Mouse (Mus musculus): ENCODE measurements around the gene Rplp2.

The Rplp2 gene

GRCm38 (mm10) chr7:141481498-141482401 is 34.6 kb downstream of the Rplp2 start:
- DNase-seq (ENCODE audit: low spot score in 2 of 2): peak in 1 of 2 experiments; percentile 70

GRCm38 (mm10) chr7:141482531-141483024 is 35.4 kb downstream of the Rplp2 start:
- DNase-seq (ENCODE audit: low spot score in 2 of 2): no peak

- DNase-seq (ENCODE audit: low spot score in 2 of 2): no peak
These were observed 36.0 kb downstream of the Rplp2 start for GRCm38 (mm10) chr7:141483114-141483653.

GRCm38 (mm10) chr7:141484186-141485120 is 37.3 kb downstream of the Rplp2 start:
- DNase-seq (ENCODE audit: low spot score in 2 of 2): no peak

GRCm38 (mm10) chr7:141485186-141485585 is 38.0 kb downstream of the Rplp2 start:
- no peak for DNase-seq (ENCODE audit: low spot score in 2 of 2)

- peak in 1 of 2 experiments; percentile 82 for DNase-seq (ENCODE audit: low spot score in 2 of 2)
These were observed 38.4 kb downstream of the Rplp2 start for GRCm38 (mm10) chr7:141485606-141486005.

- DNase-seq (ENCODE audit: low spot score in 2 of 2): no peak
These were observed 39.1 kb downstream of the Rplp2 start for GRCm38 (mm10) chr7:141486239-141486638.

GRCm38 (mm10) chr7:141487141-141487540 is 40.0 kb downstream of the Rplp2 start:
- no peak for DNase-seq (ENCODE audit: low spot score in 2 of 2)

GRCm38 (mm10) chr7:141491151-141491550 is 44.0 kb downstream of the Rplp2 start:
- no peak for DNase-seq (ENCODE audit: low spot score in 2 of 2)

- no peak for DNase-seq (ENCODE audit: low spot score in 2 of 2)
These were observed 45.6 kb downstream of the Rplp2 start for GRCm38 (mm10) chr7:141492738-141493137.

- DNase-seq (ENCODE audit: low spot score in 2 of 2): no peak
These were observed 46.6 kb downstream of the Rplp2 start for GRCm38 (mm10) chr7:141493729-141494128.

GRCm38 (mm10) chr7:141495379-141495778 is 48.2 kb downstream of the Rplp2 start:
- no peak for DNase-seq (ENCODE audit: low spot score in 2 of 2)

- DNase-seq (ENCODE audit: low spot score in 2 of 2): no peak
These were observed 48.8 kb downstream of the Rplp2 start for GRCm38 (mm10) chr7:141495940-141496339.

GRCm38 (mm10) chr7:141497600-141497999 is 50.4 kb downstream of the Rplp2 start:
- DNase-seq (ENCODE audit: low spot score in 2 of 2): no peak
